ENCODE assay signal across 17 mouse cellular contexts in the genomic region with DNA sequence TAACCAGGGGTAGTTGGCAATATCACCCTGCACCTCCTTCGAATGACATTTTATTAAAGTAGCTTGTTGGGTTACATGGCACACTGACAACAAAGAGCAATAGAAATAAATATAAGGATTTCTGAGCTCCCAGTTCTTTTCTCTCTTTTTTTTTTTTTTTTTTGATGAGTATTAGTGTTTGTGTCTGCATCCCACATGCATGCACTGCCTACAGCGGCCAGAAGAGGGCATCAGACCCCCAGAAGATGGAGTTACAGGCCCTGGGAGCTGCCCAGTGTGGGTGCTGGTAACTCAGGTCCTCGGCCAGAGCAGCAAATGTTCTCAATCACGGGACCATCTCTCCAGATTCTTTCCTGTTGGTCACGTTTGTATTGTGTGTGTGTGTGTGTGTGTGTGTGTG. TPM values are rescaled to one million over a fixed set of nuclear protein-coding genes. Genes with fewer than 3 reads are reported as not detected.
DNase-seq lines count a peak whose midpoint lies in the region; TF ChIP-seq lines count a peak whose summit lies in the region.
"Had no signal": no experiment of that assay in that cellular context is flagged by ENCODE, and none has a peak within 500 bp of the region (broad histone marks: within the 10 kb centered on the region; RNA-seq: fewer than 3 reads in every experiment).

No protein-coding gene starts in this region.

- peaks cover 6% of the 10 kb centered on the region; the same call in 1 of the 2 replicates for H3K27me3 ChIP-seq in thymus, adult 2 months (ENCODE audit: control insufficient read depth, insufficient read depth, low read length)

- peaks cover 3% of the 10 kb centered on the region for H3K4me1 ChIP-seq in thymus, adult 2 months (replicated peaks; ENCODE audit: control insufficient read depth, insufficient read depth, low read length)

- TF ChIP-seq CTCF in layer of hippocampus, adult 2 months (conservative IDR thresholded peaks at IDR 0.05), result peak; percentile 50
- TF ChIP-seq CTCF in thymus, adult 2 months (IDR thresholded peaks at IDR 0.05; ENCODE audit: borderline replicate concordance, control insufficient read depth, extremely low read depth, insufficient read depth, low read length, poor library complexity), result no peak

- no peak overlapping the region for H3K27ac ChIP-seq in layer of hippocampus, adult 2 months
- no peak overlapping the region for H3K27ac ChIP-seq in thymus, adult 2 months (ENCODE audit: control insufficient read depth, insufficient read depth, low read length)
- H3K27ac ChIP-seq: embryonic facial prominence, embryonic 13.5 days; liver, embryonic 15.5 days; midbrain, embryonic 13.5 days had no signal

- H3K36me3 ChIP-seq in thymus, adult 2 months (ENCODE audit: control insufficient read depth, insufficient read depth, low read length), result no peaks in the 10 kb centered on the region
- H3K36me3 ChIP-seq: embryonic facial prominence, embryonic 13.5 days; liver, embryonic 15.5 days; midbrain, embryonic 13.5 days had no signal

- WGBS in thymus, adult 2 months, result 74% methylated on average over 5 of the region's 5 CpGs

- H3K4me3 ChIP-seq in layer of hippocampus, adult 2 months, result no peak overlapping the region
- H3K4me3 ChIP-seq in thymus, adult 2 months (ENCODE audit: control insufficient read depth, insufficient read depth, low read length), result no peak overlapping the region
- H3K4me3 ChIP-seq: embryonic facial prominence, embryonic 13.5 days; liver, embryonic 15.5 days; midbrain, embryonic 13.5 days had no signal

- DNase-seq in layer of hippocampus, adult 2 months (ENCODE audit: low spot score in 2 of 2), result no peak
- DNase-seq in layer of hippocampus, adult 8-10 months (ENCODE audit: low spot score in 2 of 2), result no peak
- peak; percentile 33 for DNase-seq in thymus, postnatal 4 days
- no peak for DNase-seq in thymus, adult 2 months
- peak; percentile 80 for DNase-seq in R1 (ENCODE audit: low read depth, low spot score)
- no peak for DNase-seq in cerebellum, postnatal 36 days
- DNase-seq in spleen, postnatal 14 days (ENCODE audit: low spot score in 2 of 2), result no peak
- DNase-seq: adrenal gland, adult 2 months; heart, adult 11 months; heart, postnatal 10 days had no signal

- no peak for TF ChIP-seq POLR2A in thymus, adult 2 months (IDR thresholded peaks at IDR 0.05; ENCODE audit: control insufficient read depth, extremely low read depth, insufficient read depth, low read length, poor library complexity)

RNA-seq across cellular contexts. Expression of gene Ace, which starts 3.1 kb away (rescaled TPM):
- total RNA-seq in layer of hippocampus, adult 2 months (2021), result 1 to 10 TPM; 6.4 to 6.8 TPM
- total RNA-seq in layer of hippocampus, adult 8-10 months (2022), result 10 to 100 TPM in 3 of 4 experiments, 1 to 10 TPM in 1; 7.8 to 10.9 (median 10.6) TPM
- 8.0 and 10.2 TPM in 2 replicates for polyA plus RNA-seq in thymus, adult 2 months (2012; rRNA removed)

RNA-seq across cellular contexts. Expression of gene Cyb561, which starts 11.6 kb away (rescaled TPM):
- 10 to 100 TPM; 47.3 to 49.6 TPM for total RNA-seq in layer of hippocampus, adult 2 months (2021)
- 10 to 100 TPM; 48.1 to 63.3 (median 58.7) TPM for total RNA-seq in layer of hippocampus, adult 8-10 months (2022)
- polyA plus RNA-seq in thymus, adult 2 months (2012; rRNA removed), result 6.1 and 9.4 TPM in 2 replicates

RNA-seq across cellular contexts. Expression of gene Ace3, which starts 29.8 kb away (rescaled TPM):
- not detected for total RNA-seq in layer of hippocampus, adult 2 months (2021)
- not detected for total RNA-seq in layer of hippocampus, adult 8-10 months (2022)
- polyA plus RNA-seq in thymus, adult 2 months (2012; rRNA removed), result not detected in 2 replicates
- total RNA-seq: adrenal gland, adult 2 months; heart, postnatal 10 days had no signal
- polyA plus RNA-seq: adrenal gland, adult 2 months; embryonic facial prominence, embryonic 13.5 days; forebrain, embryonic 14.5 days; intestine, embryonic 14.5 days; liver, embryonic 15.5 days; midbrain, embryonic 13.5 days; neural tube, embryonic 11.5 days; Patski had no signal

RNA-seq across cellular contexts. Expression of gene Kcnh6, which starts 43.2 kb away (rescaled TPM):
- total RNA-seq in layer of hippocampus, adult 2 months (2021), result 1 to 10 TPM; 1.1 to 1.4 TPM
- 1 to 10 TPM; 1.1 to 1.6 (median 1.3) TPM for total RNA-seq in layer of hippocampus, adult 8-10 months (2022)
- polyA plus RNA-seq in thymus, adult 2 months (2012; rRNA removed), result 3.9 and 4.3 TPM in 2 replicates
- polyA plus RNA-seq: Patski had no signal

Comparison
In these comparisons a context has a peak if more than half of its experiments do, and no peak if none do; other contexts are left out.
1. DNase-seq: peak in thymus, postnatal 4 days (single experiment) and R1 (single experiment); none in layer of hippocampus, adult 2 months (0 of 2), layer of hippocampus, adult 8-10 months (0 of 2), thymus, adult 2 months (single experiment), cerebellum, postnatal 36 days (0 of 2) and spleen, postnatal 14 days (0 of 2).